Mouse (Mus musculus) intestine, embryonic 15.5 days (tissue): ENCODE results near the gene Ppp4r1. TPM values are rescaled to one million over a fixed set of nuclear protein-coding genes. Genes with fewer than 3 reads are reported as not detected.
A peak's percentile ranks its signal among the peaks of the same experiment; 100 is the strongest.

Source experiments
- ATAC-seq: fragments of 200-750 bp; cut with Nextera tagmentation; 2 replicates; pipeline ENCODE4 v1.8.0; 2017; ENCODE audit warnings: moderate TSS enrichment, moderate library complexity
- H3K27ac ChIP-seq: fragments of 300-500 bp; sonication (generic); 2 replicates; pipeline ENCODE4 v1.5.1; 2015; ENCODE audit warnings: mild to moderate bottlenecking, inconsistent platforms
- H3K27me3 ChIP-seq: fragments of 300-500 bp; sonication (generic); replicated peaks from 2 replicates; pipeline ENCODE4 v1.6.1; 2015; ENCODE audit warnings: inconsistent platforms
- H3K36me3 ChIP-seq: fragments of 300-500 bp; sonication (generic); 2 replicates; pipeline ENCODE4 v1.6.1; 2015; ENCODE audit warnings: inconsistent platforms
- H3K4me1 ChIP-seq: fragments of 300-500 bp; sonication (generic); replicated peaks from 2 replicates; pipeline ENCODE4 v1.6.1; 2015; ENCODE audit warnings: inconsistent platforms
- H3K4me2 ChIP-seq: fragments of 300-500 bp; sonication (generic); replicated peaks from 2 replicates; pipeline ENCODE4 v1.6.1; 2015; ENCODE audit warnings: mild to moderate bottlenecking, inconsistent platforms
- H3K4me3 ChIP-seq: fragments of 300-500 bp; sonication (generic); replicated peaks from 2 replicates; pipeline ENCODE4 v1.5.1; 2015; ENCODE audit warnings: inconsistent platforms
- H3K9ac ChIP-seq: fragments of 300-500 bp; sonication (generic); 2 replicates; pipeline ENCODE4 v1.6.1; 2015; ENCODE audit warnings: inconsistent platforms
- H3K9me3 ChIP-seq: fragments of 300-500 bp; sonication (generic); 2 replicates; pipeline ENCODE4 v1.6.1; 2016; ENCODE audit warnings: inconsistent platforms
- WGBS: fragments of 180-500 bp; shearing (Covaris S2); methylation state at CpG from one replicate; pipeline ENCODE4 v1.1.7; 2015; 5-methylcytosine and 5-hydroxymethylcytosine counted together
- polyA plus RNA-seq: library from polyadenylated mRNA; unstranded; fragments of >200 nt; fragmentation: Nextera tagmentation; extraction: Ambion mirVana; gene quantifications from 2 replicates; pipeline ENCODE4 v1.2.1, GENCODE M21; 2015

Gene Ppp4r1
- polyA plus RNA-seq, 1 experiment from 2014 or later = 35.1 TPM

- H3K27me3 ChIP-seq = no peaks in the 10 kb centered on the region
- no peaks in the 10 kb centered on the region for H3K36me3 ChIP-seq
- H3K27ac ChIP-seq = no peak overlapping the region
- no peak overlapping the region for H3K9ac ChIP-seq
- H3K4me1 ChIP-seq = peaks cover 16% of the 10 kb centered on the region; the same call in 1 of the 2 replicates
- H3K4me2 ChIP-seq = no peak overlapping the region
- no peak for ATAC-seq
- H3K9me3 ChIP-seq = no peaks in the 10 kb centered on the region
- 82% methylated on average over 4 of the region's 4 CpGs for WGBS
- H3K4me3 ChIP-seq = no peak overlapping the region
These were observed 4.9 kb upstream of the Ppp4r1 start for GRCm38 (mm10) chr17:65777461-65777860.

GRCm38 (mm10) chr17:65780970-65781369 is 1.4 kb upstream of the Ppp4r1 start:
- Histone ChIP-seq H3K27ac (no peak overlapping the region), H3K4me2 (no peak overlapping the region), H3K36me3 (no peaks in the 10 kb centered on the region; the same call in 1 of the 2 replicates), H3K9ac (no peak overlapping the region), H3K27me3 (no peaks in the 10 kb centered on the region), H3K9me3 (no peaks in the 10 kb centered on the region), H3K4me1 (peaks cover 11% of the 10 kb centered on the region; the same call in 1 of the 2 replicates), H3K4me3 (no peak overlapping the region)
- WGBS = 88% methylated on average over 2 of the region's 2 CpGs
- no peak for ATAC-seq

DNA sequence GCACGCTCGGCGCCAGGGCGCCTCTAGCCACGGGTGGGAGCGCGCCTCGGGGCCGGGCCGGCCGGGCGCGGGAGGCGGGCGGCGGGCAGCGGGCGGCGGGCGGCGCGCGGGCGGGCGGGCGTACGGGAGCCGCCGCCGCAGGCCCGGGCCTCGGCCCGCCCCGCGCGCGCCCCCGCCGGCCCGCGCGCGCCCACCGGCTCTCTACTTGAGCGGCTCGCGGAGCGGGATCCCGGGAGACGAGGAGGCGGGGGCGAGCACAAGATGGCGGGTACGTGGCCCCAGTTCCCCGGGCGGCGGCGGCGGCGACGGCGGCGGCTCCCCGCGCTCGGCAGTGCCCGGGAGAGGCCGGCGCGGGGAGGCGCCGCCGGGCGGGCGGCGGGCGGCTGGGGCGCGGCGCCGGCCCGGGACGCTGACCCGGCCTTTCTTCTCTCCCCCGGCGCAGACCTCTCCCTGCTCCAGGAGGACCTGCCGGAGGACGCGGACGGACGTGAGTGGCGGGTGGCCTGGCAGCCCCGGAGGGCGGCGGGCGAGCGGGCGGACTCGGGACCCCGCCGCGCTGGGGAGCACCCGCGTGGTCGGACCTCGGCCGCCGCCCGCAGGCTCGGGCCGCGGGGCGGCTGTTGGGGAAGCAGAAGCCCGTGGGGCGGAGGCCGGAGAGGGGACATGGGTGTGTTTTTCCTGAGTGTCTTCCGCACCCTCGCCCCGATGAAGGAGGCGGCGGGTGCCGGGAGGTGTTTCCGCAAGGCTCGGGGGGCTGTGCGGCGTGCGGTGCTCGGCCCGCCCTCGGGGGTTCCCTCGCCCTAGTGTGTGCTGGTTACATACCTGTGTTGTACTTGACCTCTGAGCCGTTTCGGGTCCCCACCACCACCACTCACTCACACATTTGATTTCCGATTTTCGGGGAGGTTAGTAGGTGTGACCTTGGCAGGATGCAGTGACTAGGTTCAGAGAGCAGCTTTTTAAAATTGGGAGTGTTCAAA is 1.1 kb downstream of the Ppp4r1 start:
- no peaks in the 10 kb centered on the region for H3K27me3 ChIP-seq
- peak overlapping the region; percentile 99 for H3K9ac ChIP-seq
- ATAC-seq = peak; percentile 79
- H3K36me3 ChIP-seq = no peaks in the 10 kb centered on the region; the same call in 1 of the 2 replicates
- H3K4me2 ChIP-seq = peak overlapping the region; percentile 80
- peaks cover 11% of the 10 kb centered on the region; the same call in 1 of the 2 replicates for H3K4me1 ChIP-seq
- peak overlapping the region; percentile 100 for H3K27ac ChIP-seq
- no peaks in the 10 kb centered on the region for H3K9me3 ChIP-seq
- H3K4me3 ChIP-seq = peak overlapping the region; percentile 92
- WGBS = under 1% methylated on average over 69 of the region's 135 CpGs

DNA sequence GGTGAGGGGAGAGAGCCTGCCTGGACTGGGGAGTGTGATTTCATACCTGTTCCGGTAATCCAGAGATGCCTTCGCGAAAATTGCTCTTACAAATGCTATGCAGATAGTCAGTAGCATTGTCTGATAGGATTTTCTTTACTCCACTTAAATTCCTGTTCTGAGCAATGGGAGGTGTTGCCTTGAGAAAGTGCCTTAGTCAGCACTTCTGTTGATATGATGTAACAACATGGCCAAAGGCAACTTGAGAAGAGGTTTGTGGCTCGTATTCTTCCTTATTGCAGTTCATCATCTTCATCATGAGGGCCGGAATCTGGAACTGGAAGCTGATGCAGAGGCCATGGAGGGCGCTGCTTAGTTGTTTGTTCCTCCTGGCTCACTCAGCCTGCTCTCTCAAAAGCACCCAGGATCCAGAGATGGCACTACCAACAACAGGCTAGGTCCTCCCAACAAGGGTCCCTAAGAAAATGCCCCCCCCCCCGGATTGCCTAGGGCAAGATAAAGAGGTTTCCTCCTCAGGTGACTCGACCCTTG is 2.3 kb downstream of the Ppp4r1 start:
- 0 out of 2 replicates have a peak overlapping the region, but pooled peaks have one; percentile 27 for H3K27ac ChIP-seq
- H3K4me1 ChIP-seq = peaks cover 13% of the 10 kb centered on the region
- H3K36me3 ChIP-seq = no peaks in the 10 kb centered on the region; the same call in 1 of the 2 replicates
- ATAC-seq = no peak
- 66% methylated on average over 8 of the region's 8 CpGs for WGBS
- H3K27me3 ChIP-seq = no peaks in the 10 kb centered on the region
- H3K4me2 ChIP-seq = peak overlapping the region; percentile 67
- 0 out of 2 replicates have a peak overlapping the region, but pooled peaks have one; percentile 10 for H3K9ac ChIP-seq
- H3K9me3 ChIP-seq = no peaks in the 10 kb centered on the region
- peak overlapping the region; percentile 92 for H3K4me3 ChIP-seq

DNA sequence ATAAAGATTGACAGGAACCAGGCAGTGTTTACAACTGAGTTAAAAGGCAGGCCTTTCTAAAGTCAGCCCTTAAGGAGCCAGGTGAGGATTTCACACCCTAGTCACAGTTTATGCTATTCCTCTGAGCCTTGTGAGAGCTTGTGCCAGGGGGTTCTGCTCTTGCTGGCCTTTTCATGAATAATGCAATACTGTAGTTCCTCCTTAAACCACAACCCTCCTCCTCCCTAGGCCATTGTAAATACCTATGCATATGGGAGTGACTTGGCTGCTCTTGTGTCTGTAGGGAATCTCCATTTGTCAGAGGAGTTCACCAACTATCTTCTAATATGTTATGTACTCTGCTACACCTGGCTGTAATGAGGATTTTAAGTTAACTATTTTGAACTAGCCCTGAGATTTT is 3.3 kb downstream of the Ppp4r1 start:
- no peak for ATAC-seq
- H3K9me3 ChIP-seq = no peaks in the 10 kb centered on the region
- H3K4me1 ChIP-seq = peaks cover 13% of the 10 kb centered on the region
- H3K4me2 ChIP-seq = no peak overlapping the region
- H3K9ac ChIP-seq = no peak overlapping the region
- H3K27ac ChIP-seq = no peak overlapping the region
- H3K27me3 ChIP-seq = no peaks in the 10 kb centered on the region
- H3K36me3 ChIP-seq = no peaks in the 10 kb centered on the region; the same call in 1 of the 2 replicates
- H3K4me3 ChIP-seq = no peak overlapping the region

DNA sequence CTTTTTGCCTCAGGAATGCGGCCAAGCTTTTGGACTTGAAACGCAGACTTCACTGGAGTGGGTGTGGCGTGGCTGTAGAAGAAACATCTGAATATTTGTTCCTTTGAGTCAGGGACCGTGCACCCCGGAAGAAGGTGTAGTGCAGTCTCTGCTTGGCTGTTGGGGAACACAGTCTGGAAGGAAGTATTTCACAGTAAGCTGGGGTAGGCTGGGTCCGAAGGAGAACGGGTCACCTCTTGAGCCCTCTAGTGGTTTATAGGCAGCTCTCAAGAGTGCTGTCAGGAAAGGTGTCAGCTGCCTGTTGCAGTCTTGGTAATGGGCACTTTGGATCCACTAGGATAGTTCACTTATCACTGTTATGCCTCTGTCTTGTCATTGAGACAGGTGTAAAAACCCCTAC is 3.9 kb downstream of the Ppp4r1 start:
- Histone ChIP-seq H3K9me3 (no peaks in the 10 kb centered on the region), H3K4me3 (no peak overlapping the region), H3K36me3 (no peaks in the 10 kb centered on the region; the same call in 1 of the 2 replicates), H3K27ac (no peak overlapping the region), H3K9ac (no peak overlapping the region), H3K4me1 (peaks cover 13% of the 10 kb centered on the region), H3K4me2 (no peak overlapping the region), H3K27me3 (no peaks in the 10 kb centered on the region)
- no peak for ATAC-seq
- 76% methylated on average over 7 of the region's 7 CpGs for WGBS

GRCm38 (mm10) chr17:65787261-65787660 is 4.9 kb downstream of the Ppp4r1 start:
- no peaks in the 10 kb centered on the region; the same call in 1 of the 2 replicates for H3K36me3 ChIP-seq
- H3K4me1 ChIP-seq = peaks cover 9% of the 10 kb centered on the region
- H3K4me2 ChIP-seq = no peak overlapping the region
- no peaks in the 10 kb centered on the region for H3K27me3 ChIP-seq
- no peak for ATAC-seq
- H3K9me3 ChIP-seq = no peaks in the 10 kb centered on the region
- 82% methylated on average over 4 of the region's 4 CpGs for WGBS
- no peak overlapping the region for H3K27ac ChIP-seq
- H3K9ac ChIP-seq = no peak overlapping the region
- H3K4me3 ChIP-seq = no peak overlapping the region

GRCm38 (mm10) chr17:65788542-65789291 is 6.3 kb downstream of the Ppp4r1 start:
- Histone ChIP-seq H3K36me3 (no peaks in the 10 kb centered on the region; the same call in 1 of the 2 replicates), H3K9ac (no peak overlapping the region), H3K4me1 (peaks cover 9% of the 10 kb centered on the region), H3K27ac (no peak overlapping the region), H3K9me3 (no peaks in the 10 kb centered on the region), H3K27me3 (no peaks in the 10 kb centered on the region), H3K4me2 (no peak overlapping the region), H3K4me3 (no peak overlapping the region)
- WGBS = 49% methylated on average over 12 of the region's 12 CpGs
- no peak for ATAC-seq

DNA sequence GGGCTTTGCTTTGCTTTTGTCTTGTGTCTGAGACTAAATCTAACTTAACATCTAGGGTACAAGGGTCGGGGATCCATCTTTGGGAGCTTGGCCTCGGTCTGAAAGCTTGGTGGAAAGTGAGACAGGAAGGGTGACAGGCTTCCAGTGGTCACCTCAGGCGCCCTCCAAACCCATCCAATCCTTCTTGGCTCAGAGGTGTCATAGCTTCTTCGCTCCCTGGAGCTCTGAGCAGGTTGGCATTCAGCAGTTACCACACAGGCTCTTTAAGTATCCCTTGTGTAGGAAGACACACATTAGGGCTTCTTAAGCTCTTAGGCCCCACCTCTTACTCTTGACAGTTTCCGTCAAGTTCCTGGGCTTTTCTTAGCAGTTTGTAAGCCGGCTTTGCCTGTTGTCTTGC is 7.2 kb downstream of the Ppp4r1 start:
- no peaks in the 10 kb centered on the region; the same call in 1 of the 2 replicates for H3K36me3 ChIP-seq
- H3K9me3 ChIP-seq = no peaks in the 10 kb centered on the region
- H3K4me2 ChIP-seq = no peak overlapping the region
- 91% methylated on average over 6 of the region's 6 CpGs for WGBS
- ATAC-seq = no peak
- H3K4me1 ChIP-seq = peaks cover 6% of the 10 kb centered on the region
- no peak overlapping the region for H3K4me3 ChIP-seq
- no peak overlapping the region for H3K27ac ChIP-seq
- no peak overlapping the region for H3K9ac ChIP-seq
- H3K27me3 ChIP-seq = no peaks in the 10 kb centered on the region

DNA sequence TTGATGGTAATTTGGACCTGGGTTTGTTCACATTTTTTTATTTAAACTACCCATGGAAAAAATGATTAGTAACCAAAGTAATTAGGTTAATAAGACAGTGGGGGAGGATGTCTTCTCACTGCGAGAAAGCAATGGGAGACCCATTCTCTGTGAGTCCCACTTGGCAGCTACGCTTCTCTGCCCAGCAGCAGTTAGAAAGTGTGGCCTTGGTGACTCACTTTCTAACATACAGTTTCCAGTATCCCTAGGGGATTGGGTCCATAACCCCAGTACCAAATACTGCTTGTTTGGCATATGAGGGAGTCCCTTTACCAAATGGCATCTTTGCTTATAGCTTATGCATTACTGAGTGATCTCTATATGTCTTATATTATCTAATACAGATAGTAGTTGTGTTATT is 8.8 kb downstream of the Ppp4r1 start:
- peaks cover 4% of the 10 kb centered on the region; the same call in 1 of the 2 replicates for H3K36me3 ChIP-seq
- no peak overlapping the region for H3K27ac ChIP-seq
- H3K9me3 ChIP-seq = no peaks in the 10 kb centered on the region
- WGBS = 91% methylated on average over 2 of the region's 2 CpGs
- H3K27me3 ChIP-seq = no peaks in the 10 kb centered on the region
- no peak overlapping the region for H3K9ac ChIP-seq
- no peak for ATAC-seq
- no peak overlapping the region for H3K4me3 ChIP-seq
- no peak overlapping the region for H3K4me2 ChIP-seq
- H3K4me1 ChIP-seq = peaks cover 2% of the 10 kb centered on the region; the same call in 1 of the 2 replicates

DNA sequence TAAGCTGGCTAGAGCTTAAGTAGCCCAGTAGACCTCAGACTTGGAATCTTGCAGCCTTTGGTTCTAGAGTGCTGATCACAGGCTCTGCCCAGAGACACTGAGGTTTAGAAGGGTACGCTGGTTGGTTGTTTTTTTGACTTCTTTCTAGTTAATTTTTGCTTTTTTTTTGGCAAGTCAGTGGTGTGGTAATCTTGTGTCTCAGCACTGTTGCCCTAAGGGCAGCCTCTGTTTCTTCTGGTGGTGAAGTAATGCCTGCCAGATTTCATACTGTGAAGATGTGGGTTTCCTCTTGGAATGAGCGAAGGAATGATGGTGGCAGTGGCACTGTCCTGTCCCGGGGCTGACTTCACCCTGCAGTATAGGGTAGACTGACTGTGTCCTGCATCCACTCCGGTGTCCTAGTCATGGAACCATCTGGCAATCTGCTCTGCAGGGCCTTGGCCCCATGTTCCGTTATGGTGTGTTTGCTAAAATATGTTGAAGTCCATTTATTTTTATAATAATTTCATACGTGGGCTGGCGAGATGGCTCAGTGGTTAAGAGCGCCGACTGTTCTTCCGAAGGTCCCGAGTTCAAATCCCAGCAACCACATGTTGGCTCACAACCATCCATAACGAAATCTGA is 11.0 kb downstream of the Ppp4r1 start:
- Histone ChIP-seq H3K4me1 (peaks cover 2% of the 10 kb centered on the region; the same call in 1 of the 2 replicates), H3K36me3 (peaks cover 4% of the 10 kb centered on the region; the same call in 1 of the 2 replicates), H3K9ac (no peak overlapping the region), H3K4me2 (no peak overlapping the region), H3K9me3 (no peaks in the 10 kb centered on the region), H3K27me3 (no peaks in the 10 kb centered on the region), H3K4me3 (no peak overlapping the region), H3K27ac (no peak overlapping the region)
- no peak for ATAC-seq
- 97% methylated on average over 12 of the region's 12 CpGs for WGBS
